Comparison of ENCODE assay signal across 8 mouse cellular contexts in the genomic region with DNA sequence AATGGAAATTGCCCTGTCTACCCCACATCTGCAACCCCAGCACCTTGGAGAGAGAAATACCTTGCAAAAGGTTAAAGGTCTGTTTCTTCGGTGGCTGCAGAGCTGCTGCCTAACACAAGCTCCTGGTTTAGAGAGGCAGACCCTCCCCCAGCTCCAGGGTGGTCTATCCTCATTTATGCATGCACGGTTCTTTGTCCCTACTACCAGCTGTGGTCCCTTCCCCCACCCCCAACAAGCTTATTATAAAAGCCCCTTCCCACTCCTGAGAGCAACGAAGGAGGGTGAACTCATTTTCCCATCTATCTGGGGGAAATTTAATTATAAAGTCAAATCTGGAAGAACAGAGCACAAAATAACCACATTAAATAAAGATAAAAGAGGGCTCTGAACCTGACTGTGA. TPM values are rescaled to one million over a fixed set of nuclear protein-coding genes. Genes with fewer than 3 reads are reported as not detected.
A peak's percentile ranks its signal among the peaks of the same experiment; 100 is the strongest.
DNase-seq lines count a peak whose midpoint lies in the region; ATAC-seq lines count a peak whose summit lies in the region.

Pxylp1 (minus strand) TSS at position 124 of the 400 bp plus-strand sequence.

- H3K4me1 ChIP-seq in kidney, embryonic 16.5 days (ENCODE audit: insufficient read depth, low read length): peaks cover 26% of the 10 kb centered on the region
- H3K4me1 ChIP-seq in forebrain, embryonic 13.5 days: peaks cover 53% of the 10 kb centered on the region
- H3K4me1 ChIP-seq in hindbrain, embryonic 15.5 days (replicated peaks): peaks cover 44% of the 10 kb centered on the region
- peaks cover 61% of the 10 kb centered on the region for H3K4me1 ChIP-seq in midbrain, embryonic 10.5 days

- H3K27me3 ChIP-seq in kidney, embryonic 16.5 days (ENCODE audit: insufficient read depth, low read length): peaks cover 5% of the 10 kb centered on the region; the same call in 1 of the 2 replicates
- no peaks in the 10 kb centered on the region; the same call in 1 of the 2 replicates for H3K27me3 ChIP-seq in forebrain, embryonic 13.5 days
- H3K27me3 ChIP-seq in hindbrain, embryonic 15.5 days: no peaks in the 10 kb centered on the region
- peaks cover 27% of the 10 kb centered on the region for H3K27me3 ChIP-seq in midbrain, embryonic 10.5 days (ENCODE audit: low read depth, poor library complexity, severe bottlenecking)

- no peak for ATAC-seq in kidney, embryonic 16.5 days (ENCODE audit: low FRiP score, low TSS enrichment)
- ATAC-seq in forebrain, embryonic 13.5 days: no peak
- no peak for ATAC-seq in hindbrain, embryonic 15.5 days (ENCODE audit: low FRiP score, low read depth)
- no peak for ATAC-seq in megakaryocyte-erythroid progenitor cell, adult 5-6 weeks (replicated peaks; ENCODE audit: low FRiP score, low TSS enrichment, poor library complexity, severe bottlenecking)

- 19% methylated on average over 3 of the region's 3 CpGs for WGBS in kidney, embryonic 16.5 days
- 0% methylated on average over 3 of the region's 3 CpGs for WGBS in forebrain, embryonic 13.5 days
- whole genome bisulfite sequencing in hindbrain, embryonic 15.5 days: 6% methylated on average over 3 of the region's 3 CpGs
- 6% methylated on average over 3 of the region's 3 CpGs for WGBS in midbrain, embryonic 10.5 days

- no peak for DNase-seq in kidney, adult 18-20 months
- peak; percentile 72 for DNase-seq in midbrain, embryonic 10.5 days (ENCODE audit: low spot score)
- no peak for DNase-seq in yolk sac, embryonic 10.5 days (ENCODE audit: low spot score)
- DNase-seq in urinary bladder, adult 2 months (ENCODE audit: low spot score): no peak

- no peak within 1 kb of the TSS for H3K4me2 ChIP-seq in kidney, embryonic 16.5 days (replicated peaks; ENCODE audit: low read depth, low read length)
- peak within 1 kb of the TSS; percentile 7; the same call in 1 of the 2 replicates for H3K4me2 ChIP-seq in forebrain, embryonic 13.5 days
- H3K4me2 ChIP-seq in hindbrain, embryonic 15.5 days: no peak within 1 kb of the TSS

- H3K9me3 ChIP-seq in kidney, embryonic 16.5 days (ENCODE audit: low read length): no peaks in the 10 kb centered on the region
- peaks cover 4% of the 10 kb centered on the region; the same call in 1 of the 2 replicates for H3K9me3 ChIP-seq in forebrain, embryonic 13.5 days (replicated peaks)
- H3K9me3 ChIP-seq in hindbrain, embryonic 15.5 days: no peaks in the 10 kb centered on the region
- H3K9me3 ChIP-seq in midbrain, embryonic 10.5 days (replicated peaks): peaks cover 10% of the 10 kb centered on the region; the same call in 1 of the 2 replicates

- H3K9ac ChIP-seq in kidney, embryonic 16.5 days (replicated peaks; ENCODE audit: low read length): no peak within 1 kb of the TSS
- H3K9ac ChIP-seq in forebrain, embryonic 13.5 days: no peak within 1 kb of the TSS
- no peak within 1 kb of the TSS for H3K9ac ChIP-seq in hindbrain, embryonic 15.5 days

- H3K4me3 ChIP-seq in kidney, embryonic 16.5 days (ENCODE audit: low read length): no peak within 1 kb of the TSS
- H3K4me3 ChIP-seq in forebrain, embryonic 13.5 days: no peak within 1 kb of the TSS
- no peak within 1 kb of the TSS for H3K4me3 ChIP-seq in hindbrain, embryonic 15.5 days
- H3K4me3 ChIP-seq in midbrain, embryonic 10.5 days: peak within 1 kb of the TSS; percentile 27

- peak within 1 kb of the TSS; percentile 15; the same call in 1 of the 2 replicates for H3K27ac ChIP-seq in kidney, embryonic 16.5 days (ENCODE audit: low read length)
- peak within 1 kb of the TSS; percentile 65 for H3K27ac ChIP-seq in forebrain, embryonic 13.5 days
- peak within 1 kb of the TSS; percentile 27; the same call in 1 of the 2 replicates for H3K27ac ChIP-seq in hindbrain, embryonic 15.5 days (replicated peaks)
- peak within 1 kb of the TSS; percentile 94 for H3K27ac ChIP-seq in midbrain, embryonic 10.5 days (replicated peaks)

- no peaks in the 10 kb centered on the region for H3K36me3 ChIP-seq in kidney, embryonic 16.5 days (ENCODE audit: insufficient read depth, low read length)
- H3K36me3 ChIP-seq in forebrain, embryonic 13.5 days (ENCODE audit: poor library complexity, severe bottlenecking): no peaks in the 10 kb centered on the region
- H3K36me3 ChIP-seq in hindbrain, embryonic 15.5 days: no peaks in the 10 kb centered on the region
- no peaks in the 10 kb centered on the region for H3K36me3 ChIP-seq in midbrain, embryonic 10.5 days

RNA-seq across cellular contexts. Expression of gene Pxylp1, which starts in this region (rescaled TPM):
- 22.2 and 24.4 TPM in 2 replicates for polyA plus RNA-seq in kidney, embryonic 16.5 days (2015; fragmentation: Nextera tagmentation; extraction: Ambion mirVana)
- 47.2 and 49.2 TPM in 2 replicates for polyA plus RNA-seq in forebrain, embryonic 13.5 days (2015; fragmentation: Nextera tagmentation; extraction: Ambion mirVana)
- polyA plus RNA-seq in hindbrain, embryonic 15.5 days (2015; fragmentation: Nextera tagmentation; extraction: Ambion mirVana): 32.6 and 39.0 TPM in 2 replicates
- 49.1 and 56.6 TPM in 2 replicates for polyA plus RNA-seq in midbrain, embryonic 10.5 days (2016; fragmentation: Nextera tagmentation; extraction: Ambion mirVana)
- total RNA-seq in megakaryocyte-erythroid progenitor cell, adult 5-6 weeks (2014; fragmentation: Nextera tagmentation): 1.9 and 2.5 TPM in 2 replicates
- 1.4 and 5.2 TPM in 2 replicates for total RNA-seq in megakaryocyte-erythroid progenitor cell, adult 5-6 weeks (2017)
- 6.6 and 7.6 TPM in 2 replicates for polyA plus RNA-seq in urinary bladder, adult 2 months (2012; rRNA removed)

Comparison
In these comparisons a context has a peak if more than half of its experiments do, and no peak if none do; other contexts are left out.
1. H3K27ac ChIP-seq: peak in every context shown above with its lines; median percentile 94 in midbrain, embryonic 10.5 days; 65 in forebrain, embryonic 13.5 days; 27 in hindbrain, embryonic 15.5 days; 15 in kidney, embryonic 16.5 days.